Mouse (Mus musculus) Muller cell, postnatal 12 days (primary cell): Measurements from ENCODE around the gene Prkch.
A peak's percentile ranks its signal among the peaks of the same experiment; 100 is the strongest.

Experiments
- DNase-seq: peaks from one replicate; pipeline ENCODE4 v3.0.0-alpha.2; 2015; ENCODE audit errors: inconsistent ontology term

The Prkch gene

GRCm38 (mm10) chr12:73794151-73794883 lies 209.7 kb downstream of the Prkch start:
- DNase-seq, result peak; percentile 95

GRCm38 (mm10) chr12:73799671-73800070 lies 215.1 kb downstream of the Prkch start:
- no peak for DNase-seq

- DNase-seq, result no peak
Measured at GRCm38 (mm10) chr12:73800886-73801285, 216.3 kb downstream of the Prkch start.

- DNase-seq, result no peak
Measured at GRCm38 (mm10) chr12:73801845-73802244, 217.2 kb downstream of the Prkch start.

- no peak for DNase-seq
Measured at GRCm38 (mm10) chr12:73802379-73803057, 217.9 kb downstream of the Prkch start.

- DNase-seq, result no peak
Measured at GRCm38 (mm10) chr12:73803946-73804345, 219.3 kb downstream of the Prkch start.

GRCm38 (mm10) chr12:73805541-73805940 lies 220.9 kb downstream of the Prkch start:
- no peak for DNase-seq

GRCm38 (mm10) chr12:73806003-73806402 lies 221.4 kb downstream of the Prkch start:
- no peak for DNase-seq

GRCm38 (mm10) chr12:73807228-73807627 lies 222.6 kb downstream of the Prkch start:
- no peak for DNase-seq

- no peak for DNase-seq
Measured at GRCm38 (mm10) chr12:73810041-73810795, 225.6 kb downstream of the Prkch start.

- DNase-seq, result no peak
Measured at GRCm38 (mm10) chr12:73810903-73811302, 226.3 kb downstream of the Prkch start.

GRCm38 (mm10) chr12:73812198-73812597 lies 227.6 kb downstream of the Prkch start:
- no peak for DNase-seq

- no peak for DNase-seq
Measured at GRCm38 (mm10) chr12:73813016-73813900, 228.7 kb downstream of the Prkch start.

GRCm38 (mm10) chr12:73814056-73814735 lies 229.6 kb downstream of the Prkch start:
- no peak for DNase-seq

- DNase-seq, result no peak
Measured at GRCm38 (mm10) chr12:73814897-73815296, 230.3 kb downstream of the Prkch start.

GRCm38 (mm10) chr12:73815463-73815862 lies 230.9 kb downstream of the Prkch start:
- DNase-seq, result peak; percentile 52

GRCm38 (mm10) chr12:73815892-73816291 lies 231.3 kb downstream of the Prkch start:
- no peak for DNase-seq

GRCm38 (mm10) chr12:73816866-73817265 lies 232.3 kb downstream of the Prkch start:
- DNase-seq, result no peak

GRCm38 (mm10) chr12:73818801-73819200 lies 234.2 kb downstream of the Prkch start:
- no peak for DNase-seq

GRCm38 (mm10) chr12:73821176-73821575 lies 236.6 kb downstream of the Prkch start:
- DNase-seq, result no peak

- DNase-seq, result no peak
Measured at GRCm38 (mm10) chr12:73822331-73822730, 237.7 kb downstream of the Prkch start.
